Mouse (Mus musculus): Measurements from ENCODE around the gene Nexn.
"Not testable (repeated sequence)": the region's sequence is repeated elsewhere in the genome, so short reads cannot be mapped to it uniquely, and the experiment has no call there.

The Nexn gene

DNA sequence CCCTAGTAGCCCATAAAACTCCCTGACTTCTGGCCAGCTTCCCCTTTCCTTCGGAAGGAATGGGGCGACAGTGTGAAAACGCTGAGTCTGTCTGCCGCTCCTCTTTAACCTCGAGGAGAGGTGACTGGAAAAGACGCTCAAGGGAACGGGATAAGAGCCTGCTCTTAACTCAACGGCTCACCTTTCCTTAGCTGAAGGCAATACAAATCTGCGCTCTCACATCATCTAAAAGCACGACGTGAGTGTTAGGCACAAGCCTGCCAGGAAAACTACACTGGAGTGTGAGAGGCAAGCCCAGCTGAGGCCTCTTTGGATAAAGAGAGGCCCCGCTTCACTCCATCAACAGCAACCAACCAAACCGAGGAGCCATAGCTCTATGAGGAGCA is at the start of gene Nexn:
Gene Nexn, minus strand, starts transcription at position 315 of the 386 bp plus-strand sequence.
- no peak for DNase-seq (ENCODE audit: low spot score in 2 of 2)

DNA sequence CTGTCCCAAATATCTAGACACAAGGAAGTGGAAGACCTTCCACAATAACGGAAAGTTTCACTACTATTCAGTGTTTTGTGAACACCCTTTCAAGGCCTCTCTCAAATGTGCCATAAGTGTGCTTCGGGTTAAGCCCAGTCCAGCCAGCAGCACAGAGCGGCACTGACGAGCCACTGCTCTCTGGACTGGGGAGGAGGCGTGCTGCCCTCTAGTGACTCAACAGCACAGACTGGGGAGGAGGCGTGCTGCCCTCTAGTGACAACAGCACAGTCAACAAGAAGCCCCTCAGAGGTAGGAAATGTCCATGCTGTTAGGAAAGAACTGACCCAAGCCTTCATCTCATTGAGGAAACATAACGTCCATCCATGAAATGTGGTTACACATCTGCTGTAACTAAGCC is 49.5 kb upstream of the Nexn start:
- DNase-seq (ENCODE audit: low spot score in 2 of 2): peak; percentile 67 to 75

DNA sequence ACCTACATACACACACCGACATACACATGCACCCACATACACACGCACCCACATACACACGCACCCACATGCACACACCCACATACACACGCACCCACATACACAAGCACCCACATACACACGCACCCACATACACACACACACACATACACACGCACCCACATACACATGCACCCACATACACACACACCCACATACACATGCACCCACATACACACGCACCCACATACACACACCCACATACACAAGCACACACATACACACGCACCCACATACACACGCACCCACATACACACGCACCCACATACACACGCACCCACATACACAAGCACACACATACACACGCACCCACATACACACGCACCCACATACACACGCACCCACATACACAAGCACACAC is 48.5 kb upstream of the Nexn start:
- not testable (repeated sequence) for DNase-seq (ENCODE audit: low spot score in 2 of 2)

DNA sequence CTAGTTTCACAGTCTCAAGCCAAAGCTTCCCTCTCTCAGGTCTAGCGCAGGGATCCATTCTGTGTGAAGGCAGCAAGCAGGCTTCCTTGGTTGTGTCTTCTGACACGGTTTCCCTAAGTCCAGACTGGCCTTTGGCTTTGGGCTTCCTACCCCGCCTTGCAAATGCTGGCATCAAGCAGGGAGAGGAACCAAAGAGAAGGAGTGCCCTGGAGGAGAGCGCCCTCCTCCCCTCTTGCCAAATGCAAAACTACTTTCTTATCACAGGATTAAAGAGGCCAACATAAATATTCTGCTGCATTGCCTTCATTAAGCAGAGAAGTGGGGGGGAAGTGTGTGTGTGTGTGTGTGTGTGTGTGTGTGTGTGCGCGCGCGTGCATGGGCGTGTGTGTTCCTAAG is 43.1 kb upstream of the Nexn start:
- DNase-seq (ENCODE audit: low spot score in 2 of 2): no peak

DNA sequence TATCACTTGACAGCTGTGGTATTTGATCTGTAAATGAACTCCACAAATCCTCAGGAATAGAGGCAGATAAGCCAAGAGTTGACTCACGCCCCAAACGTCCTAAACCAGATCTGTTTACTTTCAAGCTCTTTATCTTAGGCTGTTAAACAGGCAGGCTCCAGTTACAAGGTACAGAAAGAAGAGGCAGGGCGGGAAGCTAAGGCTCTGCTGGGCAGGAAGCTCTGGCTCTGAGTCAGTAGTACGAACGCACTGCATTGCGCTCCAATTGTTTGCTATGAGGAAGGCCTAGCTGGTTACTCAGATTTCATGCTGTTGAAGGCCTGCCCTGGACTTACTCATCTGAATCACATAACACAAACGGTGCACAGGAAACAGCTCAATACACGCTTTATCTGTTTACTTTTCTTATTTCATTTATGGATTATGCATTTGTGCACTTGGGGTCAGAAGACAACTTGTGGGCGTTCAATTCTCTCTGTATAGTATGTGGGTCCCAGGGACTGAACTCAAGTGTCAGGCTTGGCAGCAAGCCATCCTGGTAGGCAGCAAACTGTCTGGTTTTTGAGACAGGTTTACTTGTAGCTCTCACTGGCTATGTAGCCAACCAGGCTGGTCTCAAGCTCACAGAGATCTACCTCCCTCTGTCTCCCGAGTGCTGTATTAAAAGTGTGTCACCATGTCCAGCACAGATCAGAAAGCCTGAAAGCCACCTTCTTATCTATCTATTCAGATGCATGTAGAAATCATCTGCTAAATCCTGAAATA is 42.5 kb upstream of the Nexn start:
- no peak for DNase-seq (ENCODE audit: low spot score in 2 of 2)

DNA sequence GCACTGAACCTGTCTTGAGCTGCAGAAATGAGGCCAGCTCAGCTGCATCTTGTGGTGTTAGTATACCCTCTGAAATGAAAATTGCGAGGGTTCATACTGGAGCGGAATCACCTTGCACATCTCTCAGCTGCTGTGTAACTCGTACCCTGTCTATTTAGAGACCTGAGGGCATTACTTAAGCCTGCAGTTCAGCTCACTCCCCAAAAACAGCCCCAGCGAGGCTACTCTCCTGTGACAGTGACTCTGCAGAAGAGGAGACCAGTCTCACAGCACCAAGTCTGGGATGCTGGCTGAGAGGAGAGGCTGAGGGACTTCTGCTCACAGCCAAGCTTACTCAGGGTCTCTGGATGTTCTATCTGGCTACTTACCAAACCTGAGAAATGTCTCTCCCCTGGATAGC is 39.8 kb upstream of the Nexn start:
- DNase-seq (ENCODE audit: low spot score in 2 of 2): no peak

DNA sequence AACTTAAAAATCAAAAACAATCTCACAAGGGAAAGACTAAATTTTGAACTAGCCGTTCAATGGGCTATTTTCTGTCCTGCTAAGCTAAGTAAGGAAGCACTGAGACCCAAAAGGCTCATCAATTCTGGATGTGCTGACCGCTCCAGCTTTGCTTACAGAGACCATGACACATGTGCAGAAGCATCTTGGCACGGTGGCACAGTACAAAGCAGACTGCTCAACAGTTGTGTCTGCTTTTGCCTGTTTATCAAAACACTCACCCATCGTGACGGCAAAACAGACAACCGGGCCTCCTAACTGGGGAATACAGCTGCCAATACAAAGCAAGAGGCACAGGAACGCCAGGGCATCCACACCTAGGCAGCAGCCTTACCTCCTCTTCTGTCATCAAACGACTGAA is 38.9 kb upstream of the Nexn start:
- no peak for DNase-seq (ENCODE audit: low spot score in 2 of 2)

DNA sequence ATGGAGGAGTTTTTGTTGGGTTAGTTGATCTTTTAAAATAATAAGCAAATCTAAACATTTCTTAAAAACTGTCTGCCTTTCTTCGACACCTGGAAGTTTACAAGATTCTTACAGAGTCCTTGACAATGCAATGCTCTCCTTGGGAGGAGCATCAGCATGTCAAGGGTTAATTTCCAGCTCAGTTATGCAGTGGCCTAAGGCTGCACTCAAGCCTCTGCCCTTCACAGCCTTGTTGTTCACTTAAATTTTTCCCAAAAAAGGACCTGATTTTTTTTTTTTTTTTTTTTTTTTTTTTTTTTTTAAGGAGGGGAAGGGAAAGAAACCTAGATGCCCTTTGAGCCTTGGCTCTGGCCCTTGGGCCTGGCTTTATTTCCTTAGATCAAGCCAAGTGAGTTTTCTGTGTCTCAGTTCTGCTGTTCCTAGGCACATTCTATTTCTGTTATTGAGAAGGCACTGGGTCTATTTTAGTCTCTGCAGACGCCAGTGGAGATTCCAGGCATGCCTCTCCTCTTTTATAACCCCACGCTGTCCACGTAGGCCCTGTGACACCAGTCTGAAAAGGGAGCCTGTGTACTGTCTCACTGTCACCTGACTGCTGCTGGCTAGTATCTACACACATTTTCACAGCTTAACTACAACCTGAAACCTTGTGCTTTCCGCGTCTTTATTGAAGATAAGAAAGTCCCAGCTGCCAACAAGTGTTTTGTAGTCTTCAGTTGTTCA is 38.1 kb upstream of the Nexn start:
- DNase-seq (ENCODE audit: low spot score in 2 of 2): no peak

DNA sequence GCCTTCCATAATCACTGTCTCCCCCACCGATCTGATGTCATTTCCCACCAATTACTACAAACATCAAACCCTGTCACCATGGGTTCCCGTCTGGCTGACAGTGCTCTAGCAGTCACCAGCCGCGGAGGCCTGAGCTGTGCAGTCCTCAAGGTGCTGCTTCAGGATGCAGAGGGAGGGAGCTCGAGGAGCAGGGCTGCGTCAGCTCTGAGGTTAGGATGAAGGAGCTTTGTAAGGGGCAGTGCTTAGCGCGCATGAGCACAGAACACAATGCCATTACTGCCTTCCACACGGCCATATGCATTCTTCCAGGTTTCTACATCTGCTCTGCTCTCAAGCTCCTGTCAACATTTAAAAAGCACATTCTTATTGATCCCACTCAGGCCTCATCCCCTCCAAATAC is 36.8 kb upstream of the Nexn start:
- DNase-seq (ENCODE audit: low spot score in 2 of 2): no peak

DNA sequence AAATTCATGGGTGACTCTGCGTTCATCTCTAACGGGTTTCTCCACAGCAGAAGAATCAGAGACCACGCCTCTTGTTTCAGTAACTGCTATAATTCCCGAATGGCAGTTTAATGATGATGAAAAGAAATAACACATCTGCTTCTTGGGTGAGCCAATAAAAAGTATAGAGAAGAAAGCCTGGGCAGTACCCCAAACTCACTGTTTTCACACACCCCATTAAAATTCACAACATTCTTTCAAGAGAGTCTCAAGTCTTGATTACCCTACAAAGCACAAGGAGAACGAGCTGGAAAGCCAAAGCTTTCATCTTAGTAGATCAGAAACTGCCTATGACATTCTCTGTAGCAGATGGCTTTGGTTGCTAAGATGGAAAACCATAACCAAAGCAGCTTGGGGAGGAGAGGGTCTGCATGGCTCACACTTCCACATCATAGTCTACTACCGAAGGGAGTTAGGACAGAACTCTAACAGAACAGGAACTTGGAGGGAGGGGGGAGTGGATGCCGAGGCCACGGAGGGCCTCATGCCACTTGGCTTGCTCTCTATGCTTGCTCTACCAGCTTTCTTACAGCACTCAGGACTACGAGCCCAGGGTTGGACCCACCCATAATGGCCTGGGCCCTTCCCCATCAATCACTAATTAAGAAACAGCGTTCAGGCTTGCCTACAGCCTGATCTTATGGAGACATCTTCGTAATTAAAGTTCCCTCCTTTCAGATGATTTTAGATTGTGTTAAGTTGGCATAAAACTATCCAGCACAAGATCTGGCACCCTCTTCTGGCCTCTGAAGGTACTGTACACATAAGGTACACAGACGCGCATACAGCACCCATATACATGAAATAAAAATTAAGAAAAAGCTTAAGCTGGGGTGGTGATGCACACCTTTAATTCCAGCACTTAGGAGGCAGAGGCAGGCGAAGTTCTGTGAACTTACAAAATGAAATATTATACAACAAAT is 34.5 kb upstream of the Nexn start:
- no peak for DNase-seq (ENCODE audit: low spot score in 2 of 2)

DNA sequence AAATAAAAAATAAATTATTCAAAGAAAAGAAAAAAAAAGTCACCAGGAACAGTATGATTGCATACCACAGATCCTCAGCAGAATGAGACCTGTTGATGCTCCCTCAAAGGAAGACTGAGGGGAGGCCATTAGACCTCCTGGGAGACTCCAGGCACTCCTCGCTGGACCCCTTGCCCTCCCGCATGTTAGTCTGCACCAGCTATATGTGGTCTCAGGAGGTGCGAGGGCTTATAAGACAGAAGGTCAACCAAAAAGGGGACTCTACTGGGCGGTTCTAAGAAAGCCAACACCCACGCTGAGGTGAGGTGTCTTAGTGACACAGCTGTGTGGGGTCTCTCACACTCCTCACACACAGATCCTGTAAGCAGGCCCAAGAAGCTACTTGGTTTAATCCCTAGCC is 29.7 kb upstream of the Nexn start:
- DNase-seq (ENCODE audit: low spot score in 2 of 2): no peak

DNA sequence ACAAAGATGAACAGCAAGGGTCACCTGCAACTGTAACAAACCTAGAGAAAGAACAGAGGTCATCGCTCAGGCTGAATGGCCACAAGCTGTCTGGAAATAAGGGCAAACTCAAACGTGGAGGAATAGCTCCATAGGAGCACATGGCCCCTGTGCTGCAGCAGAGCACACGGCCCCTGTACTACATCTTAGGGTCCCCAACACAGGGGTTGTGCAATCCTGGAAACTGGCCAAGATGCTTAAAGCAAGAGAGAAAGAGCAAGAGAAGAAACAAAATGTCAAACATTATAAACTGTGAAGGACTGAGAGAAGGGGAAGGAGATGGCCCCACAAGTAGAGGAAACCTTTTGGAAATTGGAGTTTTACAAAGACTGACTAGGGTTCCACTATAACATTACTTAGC is 28.2 kb upstream of the Nexn start:
- DNase-seq (ENCODE audit: low spot score in 2 of 2): no peak

DNA sequence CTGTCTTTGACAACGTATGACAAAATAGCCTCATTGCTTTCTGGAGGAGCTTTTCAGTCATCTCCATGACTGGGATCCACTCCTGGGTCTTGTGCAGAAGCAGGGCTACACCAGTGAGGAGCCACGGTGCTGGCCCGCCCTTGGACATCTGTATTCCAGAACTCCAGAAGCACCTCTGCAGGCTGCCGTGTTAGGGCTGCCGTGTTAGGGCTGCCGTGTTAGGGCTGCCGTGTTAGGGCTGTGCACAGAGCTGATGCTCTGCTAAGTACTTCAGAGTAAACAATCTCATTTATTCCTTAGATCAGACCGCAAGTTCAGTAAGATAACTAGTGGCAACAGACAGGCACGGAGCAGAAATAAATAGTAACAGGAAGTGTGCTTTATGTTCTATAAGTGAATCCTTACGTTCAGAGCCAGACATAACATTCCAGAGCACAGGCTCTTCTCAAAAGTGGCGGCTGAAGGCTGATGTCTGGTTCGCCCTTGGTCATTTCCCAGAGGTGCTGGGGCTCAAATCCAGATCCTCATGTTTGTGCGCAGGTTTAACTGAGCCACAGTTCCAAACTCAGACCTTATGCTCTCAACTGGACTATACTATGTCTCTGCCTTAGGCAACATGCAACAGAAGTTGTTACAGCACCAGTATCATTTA is 27.5 kb upstream of the Nexn start:
- DNase-seq (ENCODE audit: low spot score in 2 of 2): no peak

DNA sequence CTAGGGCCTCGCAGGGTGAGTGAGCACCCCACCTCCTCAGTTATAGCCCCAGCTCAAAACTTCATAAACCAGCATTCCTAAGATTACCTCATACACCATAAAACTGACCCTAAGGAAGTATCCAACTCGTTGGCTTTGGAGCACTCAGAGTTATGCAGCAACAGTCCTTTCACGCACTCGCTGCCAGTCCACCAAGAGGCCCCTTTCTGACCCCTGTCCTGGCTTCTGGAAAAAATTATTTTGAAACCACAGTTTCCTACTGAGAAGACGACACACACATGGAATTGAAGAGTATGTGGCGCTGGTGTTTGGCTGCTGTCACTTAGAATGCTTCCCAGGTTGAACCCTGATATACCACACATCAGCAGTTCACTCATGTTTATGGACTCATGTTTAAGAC is 25.7 kb upstream of the Nexn start:
- no peak for DNase-seq (ENCODE audit: low spot score in 2 of 2)

DNA sequence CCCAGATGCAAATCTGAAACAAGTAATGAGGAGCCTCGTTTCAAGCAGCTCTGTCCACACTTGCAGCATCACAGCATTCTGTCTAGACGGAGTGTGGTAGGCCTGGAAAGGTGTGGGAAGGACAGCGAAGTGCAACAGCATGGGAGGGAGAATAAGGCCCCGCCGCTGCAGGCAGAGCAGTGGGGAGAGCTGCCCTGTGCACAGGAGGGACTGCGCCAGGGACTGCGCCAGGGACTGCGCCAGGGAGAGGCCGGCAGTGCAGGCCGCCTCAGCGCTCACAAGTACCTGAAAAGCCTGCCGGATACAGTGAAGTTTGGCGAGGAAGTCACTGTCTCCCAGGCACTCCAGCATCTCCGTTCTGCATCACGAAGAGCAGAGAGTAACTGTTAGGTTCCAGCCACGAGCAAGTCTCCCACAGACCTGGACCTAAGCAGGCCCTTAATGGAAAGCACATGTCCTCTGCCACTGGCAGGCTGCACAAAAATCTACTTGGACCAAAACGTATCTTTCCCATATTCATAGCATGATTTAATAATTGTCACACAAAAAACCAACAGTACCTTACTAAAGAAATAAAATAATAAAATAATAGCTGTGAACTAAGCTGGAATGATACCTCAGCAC is 24.1 kb upstream of the Nexn start:
- no peak for DNase-seq (ENCODE audit: low spot score in 2 of 2)

DNA sequence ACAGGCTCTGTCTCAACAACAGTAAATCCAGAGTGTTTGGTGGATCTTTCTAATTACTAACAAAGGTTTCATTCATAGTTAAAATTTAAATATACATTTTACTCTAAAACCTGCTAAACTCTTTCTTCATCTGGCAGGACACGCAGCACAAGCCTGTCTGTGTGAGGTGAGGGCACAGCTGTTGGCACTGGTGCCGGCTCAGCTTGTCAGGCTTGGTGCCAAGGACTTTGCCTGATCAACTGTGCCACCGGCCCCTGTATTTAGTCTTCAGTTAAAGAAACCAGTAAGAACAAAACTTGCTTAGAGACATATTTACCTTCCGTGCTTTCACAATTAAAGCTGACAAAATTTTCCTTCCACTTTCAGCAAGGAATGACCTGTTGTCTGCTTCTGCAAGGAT is 22.6 kb upstream of the Nexn start:
- no peak for DNase-seq (ENCODE audit: low spot score in 2 of 2)

DNA sequence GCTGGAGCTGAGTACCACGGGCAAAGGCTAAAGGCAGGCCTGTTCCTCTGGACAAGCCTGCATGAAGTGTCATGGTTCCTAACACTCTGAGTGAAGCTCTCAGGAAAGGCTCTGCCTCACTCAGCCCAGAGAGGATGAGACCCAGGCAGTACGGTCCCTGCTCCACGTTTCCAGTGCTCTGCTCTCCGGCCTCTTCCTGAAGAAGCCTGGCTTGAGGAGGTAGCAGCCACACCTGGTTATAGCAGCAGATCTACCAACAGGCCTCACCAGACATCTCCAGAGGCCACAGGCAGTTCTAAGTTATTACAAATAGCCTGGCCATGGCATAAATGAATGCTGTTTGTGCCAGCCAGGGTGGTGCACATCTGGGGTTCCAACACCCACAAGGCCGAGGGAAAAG is 22.1 kb upstream of the Nexn start:
- no peak for DNase-seq (ENCODE audit: low spot score in 2 of 2)

DNA sequence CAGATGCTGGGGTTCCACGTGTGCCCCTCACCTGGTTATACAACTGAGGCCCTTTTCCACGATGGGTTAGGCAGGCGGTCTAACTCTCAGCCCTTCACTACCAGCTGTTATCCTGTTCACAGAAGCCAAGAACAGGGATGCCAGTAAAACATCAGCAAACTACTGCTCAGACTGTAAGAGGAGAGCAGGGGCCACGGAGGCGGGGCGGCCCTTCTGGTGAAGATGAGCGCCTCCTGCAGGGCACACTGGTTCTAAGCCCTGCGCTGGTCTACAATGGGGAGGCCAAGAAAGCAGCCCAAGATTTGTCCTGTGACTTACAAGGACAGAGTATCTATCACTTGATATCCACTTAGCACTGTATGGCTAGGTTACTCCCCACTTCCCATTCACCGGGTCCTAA is 21.7 kb upstream of the Nexn start:
- DNase-seq (ENCODE audit: low spot score in 2 of 2): no peak

DNA sequence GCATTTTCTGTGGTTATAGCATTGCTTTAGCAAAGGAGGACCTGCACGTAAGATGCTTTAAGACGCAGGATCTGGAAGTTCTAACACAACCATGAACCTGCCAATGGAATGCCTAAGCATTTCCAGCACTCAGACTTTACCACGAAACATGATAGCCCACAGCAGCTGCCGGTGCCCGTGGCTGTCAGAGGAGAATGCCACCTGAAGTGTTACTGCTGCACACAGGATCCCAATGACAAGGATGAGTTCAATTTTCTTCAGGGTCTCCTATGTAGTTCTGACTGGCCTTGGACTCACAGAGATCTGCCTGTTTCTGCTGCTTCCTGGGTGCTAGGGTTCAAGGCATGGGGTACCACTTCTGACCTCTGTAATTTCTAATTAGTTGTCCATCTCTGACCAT is 18.6 kb upstream of the Nexn start:
- no peak for DNase-seq (ENCODE audit: low spot score in 2 of 2)

DNA sequence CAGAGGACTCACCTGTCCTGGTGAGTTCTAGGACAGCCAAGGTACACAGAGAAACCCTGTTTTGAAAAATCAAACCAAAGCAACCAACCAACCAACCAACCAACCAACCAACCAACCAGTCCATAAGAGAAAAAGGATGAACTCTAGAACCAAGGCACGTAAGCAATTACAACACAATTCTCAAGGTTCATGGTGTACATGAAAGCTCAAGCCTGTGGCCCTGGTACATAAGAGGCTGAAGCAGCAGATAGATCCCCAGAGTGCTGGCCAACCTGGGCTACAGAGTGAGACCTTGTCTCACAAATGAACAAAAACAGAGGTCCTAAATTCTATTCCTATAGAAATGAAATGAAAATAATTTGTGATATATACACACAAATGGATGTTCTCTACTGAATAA is 18.2 kb upstream of the Nexn start:
- DNase-seq (ENCODE audit: low spot score in 2 of 2): no peak

DNA sequence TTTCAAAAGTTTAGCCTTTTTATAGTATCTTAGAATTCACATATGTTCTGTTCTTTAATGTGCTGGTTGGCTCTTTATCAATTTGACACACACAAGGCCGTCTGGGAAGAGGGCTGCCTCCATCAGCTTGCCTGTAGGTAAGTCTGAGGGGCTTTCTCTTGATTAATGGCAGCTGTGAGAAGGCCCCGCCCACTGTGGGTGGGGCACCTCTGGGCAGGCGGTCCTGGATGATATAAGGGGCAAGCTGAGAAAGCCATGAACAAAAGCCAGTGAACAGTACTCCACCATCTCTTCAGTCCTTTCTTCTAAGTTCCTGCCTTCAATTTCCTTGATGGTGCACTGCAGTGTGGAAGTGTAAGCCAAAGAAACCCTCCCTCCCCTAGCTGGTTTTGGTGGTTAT is 16.0 kb upstream of the Nexn start:
- no peak for DNase-seq (ENCODE audit: low spot score in 2 of 2)

DNA sequence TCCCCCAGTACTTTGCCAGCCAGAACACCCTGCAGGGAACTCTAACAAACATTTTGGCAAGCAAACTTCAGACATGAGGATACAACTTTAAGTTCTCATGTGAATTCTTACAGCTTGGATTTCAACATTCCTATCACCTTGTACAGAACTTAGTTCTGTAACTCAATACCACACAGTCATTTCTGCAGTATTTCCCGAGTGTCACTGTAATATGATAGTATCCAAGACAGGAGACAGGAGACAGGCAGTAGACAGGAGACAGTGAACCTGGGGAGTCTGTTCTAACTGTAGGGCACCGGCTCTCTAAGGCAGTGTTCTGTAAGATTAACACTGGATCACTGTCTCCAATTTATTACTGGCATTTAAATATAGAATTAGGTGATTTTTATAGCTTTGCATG is 12.3 kb upstream of the Nexn start:
- no peak for DNase-seq (ENCODE audit: low spot score in 2 of 2)

Measured in natural killer cell, adult 2 months (primary cell).